Mouse (Mus musculus) neural tube, embryonic 13.5 days (tissue): ENCODE data around the gene Dusp15. TPM values are rescaled to one million over a fixed set of nuclear protein-coding genes. Genes with fewer than 3 reads are reported as not detected.

Source experiments
- ATAC-seq: fragments of 200-750 bp; cut with Nextera tagmentation; 2 replicates; pipeline ENCODE4 v1.8.0; 2017; ENCODE audit warnings: low read depth, mild to moderate bottlenecking, moderate TSS enrichment, moderate library complexity
- H3K27ac ChIP-seq: fragments of 300-500 bp; sonication (generic); replicated peaks from 2 replicates; pipeline ENCODE4 v1.5.1; 2015; ENCODE audit warnings: moderate library complexity, mild to moderate bottlenecking, inconsistent platforms
- H3K27me3 ChIP-seq: fragments of 300-500 bp; sonication (generic); 2 replicates; pipeline ENCODE4 v1.6.1; 2015; ENCODE audit warnings: mild to moderate bottlenecking, inconsistent platforms
- H3K36me3 ChIP-seq: fragments of 300-500 bp; sonication (generic); 2 replicates; pipeline ENCODE4 v1.6.1; 2015; ENCODE audit warnings: mild to moderate bottlenecking, inconsistent platforms
- H3K4me1 ChIP-seq: fragments of 300-500 bp; sonication (generic); replicated peaks from 2 replicates; pipeline ENCODE4 v1.6.1; 2015; ENCODE audit warnings: inconsistent platforms
- H3K4me2 ChIP-seq: fragments of 300-500 bp; sonication (generic); 2 replicates; pipeline ENCODE4 v1.6.1; 2015; ENCODE audit warnings: inconsistent platforms, mild to moderate bottlenecking, moderate library complexity
- H3K4me3 ChIP-seq: fragments of 300-500 bp; sonication (generic); 2 replicates; pipeline ENCODE4 v1.5.1; 2015; ENCODE audit warnings: mild to moderate bottlenecking, inconsistent platforms
- H3K9ac ChIP-seq: fragments of 300-500 bp; sonication (generic); 2 replicates; pipeline ENCODE4 v1.6.1; 2015; ENCODE audit warnings: moderate library complexity, mild to moderate bottlenecking, inconsistent platforms
- H3K9me3 ChIP-seq: fragments of 300-500 bp; sonication (generic); 2 replicates; pipeline ENCODE4 v1.6.1; 2016; ENCODE audit warnings: inconsistent platforms
- WGBS: fragments of 180-500 bp; shearing (Covaris S2); methylation state at CpG from one replicate; pipeline ENCODE4 v1.1.7; 2015; 5-methylcytosine and 5-hydroxymethylcytosine counted together
- polyA plus RNA-seq: library from polyadenylated mRNA; unstranded; fragments of >200 nt; fragmentation: Nextera tagmentation; extraction: Ambion mirVana; gene quantifications from 2 replicates; pipeline ENCODE4 v1.2.1, GENCODE M21; 2015

Dusp15 gene
- 7.8 and 9.9 TPM in 2 replicates for polyA plus RNA-seq

DNA sequence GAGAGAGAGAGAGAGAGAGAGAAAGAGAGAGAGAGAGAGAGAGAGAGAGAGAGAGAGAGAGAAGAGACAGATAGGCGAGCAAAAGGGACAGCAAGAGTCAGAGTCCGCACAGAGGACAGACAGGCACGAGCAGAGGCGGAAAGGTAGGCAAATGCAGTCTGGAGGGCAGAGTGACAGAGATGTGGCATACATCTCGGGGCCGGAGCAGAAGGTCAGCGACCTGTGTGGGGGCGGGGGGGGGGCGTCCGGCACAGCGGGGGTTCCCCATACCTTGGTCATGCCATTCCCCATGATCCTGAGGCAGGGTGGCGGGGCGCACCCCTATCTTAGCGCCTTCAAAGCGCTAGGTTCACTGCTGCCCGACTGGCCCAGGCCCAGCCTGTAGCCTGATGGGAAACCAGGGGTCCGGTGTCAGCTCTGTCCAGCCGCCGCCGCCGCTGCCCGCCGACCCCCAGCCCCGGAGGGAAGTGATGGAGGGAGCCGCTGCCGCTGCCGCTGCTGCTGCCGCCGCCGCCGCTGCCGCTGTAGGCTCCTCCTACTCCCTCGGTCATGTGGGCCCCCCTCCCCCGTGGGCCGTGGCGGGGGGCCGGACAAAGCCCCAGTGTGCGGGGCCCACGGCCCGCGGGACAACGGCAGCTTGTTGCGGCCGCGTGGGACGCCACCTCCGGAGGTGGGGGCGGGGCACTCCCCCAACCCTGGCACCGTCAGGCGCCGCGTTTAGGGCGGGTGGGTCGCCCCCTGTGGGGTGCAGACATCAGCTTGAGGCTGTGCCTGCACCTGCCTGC lies at the start of gene Dusp15:
TSS of gene Dusp15 (minus strand) at position 634 of the 785 bp plus-strand sequence.
- 2% methylated on average over 48 of the region's 54 CpGs for WGBS

DNA sequence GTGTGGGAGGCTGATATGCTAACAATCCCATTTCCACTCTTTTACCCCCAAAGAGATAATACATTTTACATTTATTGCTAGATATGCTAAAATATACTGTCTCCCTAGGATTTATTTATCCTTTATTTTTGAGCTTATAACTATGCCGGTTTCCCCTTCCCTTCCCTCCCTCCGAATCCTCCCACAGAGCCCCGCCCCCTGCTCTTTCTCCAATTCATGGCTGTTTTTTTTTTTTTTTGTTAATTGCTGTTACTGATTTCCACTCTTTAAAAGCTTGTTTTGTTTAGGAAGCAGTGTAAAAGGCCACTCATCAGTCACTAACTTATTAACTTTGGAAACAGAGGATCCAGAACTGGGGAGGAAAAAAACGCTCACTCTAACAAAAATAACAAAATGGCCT lies 45.5 kb upstream of the Dusp15 start:
- H3K9me3 ChIP-seq, result no peaks in the 10 kb centered on the region
- no peaks in the 10 kb centered on the region for H3K4me1 ChIP-seq
- no peak overlapping the region for H3K27ac ChIP-seq
- no peak for ATAC-seq
- 62% methylated on average over 4 of the region's 4 CpGs for WGBS
- H3K9ac ChIP-seq, result no peak overlapping the region
- no peak overlapping the region for H3K4me3 ChIP-seq
- no peak overlapping the region for H3K4me2 ChIP-seq
- no peaks in the 10 kb centered on the region for H3K36me3 ChIP-seq
- H3K27me3 ChIP-seq, result no peaks in the 10 kb centered on the region

More for the DNA sequence above, at the start of gene Dusp15:
- Histone ChIP-seq H3K9ac (peak within 1 kb of the TSS; percentile 83), H3K4me1 (peaks cover 20% of the 10 kb centered on the region), H3K4me2 (peak within 1 kb of the TSS; percentile 75), H3K36me3 (no peaks in the 10 kb centered on the region), H3K9me3 (no peaks in the 10 kb centered on the region), H3K27ac (peak within 1 kb of the TSS; percentile 82), H3K4me3 (peak within 1 kb of the TSS; percentile 66), H3K27me3 (peaks cover 54% of the 10 kb centered on the region)
- ATAC-seq, result peak; percentile 86

DNA sequence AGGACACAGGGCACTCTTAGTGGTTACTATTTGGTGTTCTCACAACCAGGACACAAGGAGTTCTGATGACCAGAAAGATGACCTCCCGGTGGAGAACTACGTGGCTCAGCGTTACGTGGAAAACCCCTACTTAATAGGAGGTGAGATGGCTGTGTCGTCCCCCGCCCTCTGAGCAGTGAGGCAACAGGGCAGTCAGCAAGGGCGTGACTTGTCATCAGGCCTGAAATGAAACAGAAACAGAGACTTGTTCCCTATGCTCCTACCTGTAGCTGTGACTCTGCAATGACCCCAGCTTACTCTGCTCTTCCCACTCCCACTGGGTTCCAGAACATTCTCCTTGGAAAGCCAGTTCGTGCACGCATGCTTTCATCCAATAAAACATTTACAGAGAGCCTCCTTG lies 40.0 kb upstream of the Dusp15 start:
- Histone ChIP-seq H3K4me1 (no peaks in the 10 kb centered on the region), H3K9ac (no peak overlapping the region), H3K27ac (no peak overlapping the region), H3K36me3 (no peaks in the 10 kb centered on the region), H3K9me3 (no peaks in the 10 kb centered on the region), H3K27me3 (no peaks in the 10 kb centered on the region), H3K4me2 (no peak overlapping the region), H3K4me3 (no peak overlapping the region)
- 87% methylated on average over 9 of the region's 9 CpGs for WGBS
- ATAC-seq, result no peak

DNA sequence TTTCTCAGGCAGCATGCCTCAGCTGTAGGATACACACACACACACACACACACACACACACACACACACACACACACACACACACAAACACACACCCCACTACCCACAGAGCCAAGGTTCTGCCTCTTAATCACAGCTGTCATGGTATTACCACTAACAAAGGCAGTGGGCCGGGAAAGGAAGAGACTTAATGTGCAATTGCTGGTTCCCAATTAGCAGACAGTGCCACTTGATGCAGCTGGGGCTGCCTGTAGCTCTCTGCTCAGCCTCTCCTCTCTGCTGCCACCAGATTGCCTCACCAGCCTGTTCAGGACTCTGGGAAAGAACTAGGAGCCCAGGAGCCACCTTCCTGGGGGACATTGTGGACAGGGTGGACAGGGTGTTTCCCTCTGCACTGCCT lies 34.1 kb upstream of the Dusp15 start:
- WGBS, result 19% methylated on average over 1 of the region's 1 CpGs
- ATAC-seq, result peak; percentile 71; the same call in 1 of the 2 replicates
- no peaks in the 10 kb centered on the region for H3K27me3 ChIP-seq
- H3K27ac ChIP-seq, result no peak overlapping the region
- 0 out of 2 replicates have a peak, but pooled peaks cover 5% of the 10 kb centered on the region for H3K4me1 ChIP-seq
- H3K9me3 ChIP-seq, result no peaks in the 10 kb centered on the region
- no peak overlapping the region for H3K4me2 ChIP-seq
- no peak overlapping the region for H3K4me3 ChIP-seq
- no peaks in the 10 kb centered on the region for H3K36me3 ChIP-seq
- H3K9ac ChIP-seq, result no peak overlapping the region

DNA sequence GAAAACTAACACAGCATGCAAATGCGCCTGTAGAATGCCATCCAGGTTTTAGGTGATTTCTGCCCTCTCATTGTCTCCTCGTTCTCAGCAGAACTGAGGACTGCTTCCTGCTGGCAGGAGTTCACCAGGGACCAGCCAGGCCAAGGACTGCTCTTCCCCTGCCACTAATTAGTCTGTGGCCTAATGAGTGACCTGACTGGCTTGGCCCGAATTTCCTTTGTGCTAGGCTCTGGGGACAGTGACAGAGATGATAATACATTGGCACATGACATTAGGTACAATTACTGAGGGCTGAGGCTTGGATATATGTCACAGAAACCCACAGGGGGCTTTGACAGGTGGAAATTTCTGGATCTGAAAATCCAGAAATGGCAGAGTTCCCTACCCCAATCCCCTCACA lies 25.5 kb upstream of the Dusp15 start:
- Histone ChIP-seq H3K4me2 (no peak overlapping the region), H3K36me3 (no peaks in the 10 kb centered on the region), H3K9me3 (no peaks in the 10 kb centered on the region), H3K27ac (no peak overlapping the region), H3K4me1 (no peaks in the 10 kb centered on the region), H3K27me3 (no peaks in the 10 kb centered on the region), H3K4me3 (no peak overlapping the region), H3K9ac (no peak overlapping the region)
- no peak for ATAC-seq
- WGBS, result 44% methylated on average over 3 of the region's 3 CpGs

DNA sequence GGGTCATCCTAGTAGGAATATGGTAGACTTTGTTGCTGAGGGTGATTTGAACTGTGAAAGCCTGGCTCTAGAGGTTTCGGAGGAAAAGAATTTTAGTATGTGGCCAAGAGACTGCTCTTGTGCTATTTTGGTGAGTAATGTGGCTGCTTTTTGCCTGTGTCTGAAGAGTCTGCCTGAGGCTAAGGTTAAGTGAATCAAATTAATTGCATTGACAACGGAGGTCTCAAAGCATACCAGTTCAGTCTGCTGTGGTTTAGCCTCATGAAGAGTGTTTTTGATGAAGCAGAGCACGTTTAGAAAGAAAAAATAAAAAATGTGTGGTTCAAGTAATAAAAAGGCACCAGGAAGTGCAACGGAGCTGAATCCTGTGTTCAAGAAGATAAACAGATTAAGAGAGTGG lies 14.1 kb upstream of the Dusp15 start:
- Histone ChIP-seq H3K4me3 (no peak overlapping the region), H3K4me1 (no peaks in the 10 kb centered on the region; the same call in 1 of the 2 replicates), H3K9me3 (no peaks in the 10 kb centered on the region), H3K9ac (no peak overlapping the region), H3K27ac (no peak overlapping the region), H3K27me3 (no peaks in the 10 kb centered on the region; the same call in 1 of the 2 replicates), H3K4me2 (no peak overlapping the region), H3K36me3 (no peaks in the 10 kb centered on the region)
- WGBS, result 70% methylated on average over 4 of the region's 4 CpGs
- ATAC-seq, result no peak

DNA sequence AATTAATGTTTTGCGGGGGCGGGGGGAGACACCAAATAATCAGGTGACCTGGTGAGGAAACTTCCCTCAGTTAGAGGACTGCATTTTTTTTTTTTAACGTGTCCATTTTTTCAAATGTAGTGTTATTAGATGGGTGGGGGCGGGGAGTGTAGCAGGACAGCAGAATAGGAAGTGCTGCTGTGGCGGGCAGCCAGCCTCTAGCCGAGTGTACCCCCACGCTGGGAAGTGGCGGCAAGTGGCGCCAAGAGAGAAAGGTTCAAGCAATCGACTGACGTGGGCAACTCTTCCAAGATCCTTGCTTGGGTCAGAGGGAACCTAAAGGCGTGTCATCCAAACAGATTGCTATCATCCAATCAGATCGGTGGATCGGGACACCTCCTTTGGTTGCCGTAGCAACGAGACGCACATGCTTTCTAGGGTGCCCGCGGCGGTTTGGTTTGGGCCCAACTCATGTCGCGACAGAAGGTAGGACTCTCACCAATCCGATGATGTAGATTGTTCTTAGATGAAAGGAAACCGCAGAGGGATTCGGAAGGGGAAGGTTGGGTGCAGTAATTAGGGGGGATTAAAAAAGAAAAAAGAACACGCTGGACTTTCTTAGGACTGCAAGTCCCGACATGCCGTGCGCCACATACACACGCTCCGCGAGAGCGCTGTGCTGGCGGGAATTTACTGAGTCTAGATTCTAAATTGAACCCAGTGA lies 10.7 kb upstream of the Dusp15 start, which contains the start of gene Ttll9:
TSS of gene Ttll9 (plus strand) at position 395 of the 703 bp plus-strand sequence.
- no peaks in the 10 kb centered on the region; the same call in 1 of the 2 replicates for H3K4me1 ChIP-seq
- peak; percentile 95 for ATAC-seq
- no peaks in the 10 kb centered on the region for H3K36me3 ChIP-seq
- peak within 1 kb of the TSS; percentile 62 for H3K4me2 ChIP-seq
- H3K4me3 ChIP-seq, result peak within 1 kb of the TSS; percentile 47
- H3K9ac ChIP-seq, result peak within 1 kb of the TSS; percentile 66
- WGBS, result 2% methylated on average over 34 of the region's 34 CpGs
- H3K27ac ChIP-seq, result no peak within 1 kb of the TSS
- peaks cover 5% of the 10 kb centered on the region; the same call in 1 of the 2 replicates for H3K27me3 ChIP-seq
- H3K9me3 ChIP-seq, result no peaks in the 10 kb centered on the region

DNA sequence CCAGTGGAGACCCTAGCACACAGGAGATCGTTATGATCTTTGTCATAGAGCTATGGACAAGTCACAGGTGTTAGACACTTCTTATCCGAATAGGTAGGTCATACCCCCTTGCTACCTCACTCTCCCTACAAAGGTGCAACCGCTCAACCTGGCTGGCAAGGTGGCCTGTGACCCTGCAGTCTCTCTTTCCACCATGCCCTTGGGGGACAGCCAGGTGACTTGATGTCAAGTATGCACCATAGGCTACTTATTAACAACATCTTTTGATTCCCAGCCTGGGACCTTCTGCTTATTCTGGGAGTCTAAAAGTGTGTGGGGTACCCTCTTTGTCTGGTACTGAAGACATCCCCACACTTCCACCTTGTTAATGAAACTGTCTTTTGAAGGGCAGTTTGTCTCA lies 6.6 kb upstream of the Dusp15 start:
- H3K36me3 ChIP-seq, result no peaks in the 10 kb centered on the region
- no peaks in the 10 kb centered on the region; the same call in 1 of the 2 replicates for H3K4me1 ChIP-seq
- no peak overlapping the region for H3K4me2 ChIP-seq
- no peak overlapping the region for H3K4me3 ChIP-seq
- ATAC-seq, result no peak
- no peak overlapping the region for H3K27ac ChIP-seq
- H3K9me3 ChIP-seq, result no peaks in the 10 kb centered on the region
- H3K27me3 ChIP-seq, result peaks cover 7% of the 10 kb centered on the region; the same call in 1 of the 2 replicates
- WGBS, result 86% methylated on average over 3 of the region's 3 CpGs
- no peak overlapping the region for H3K9ac ChIP-seq

DNA sequence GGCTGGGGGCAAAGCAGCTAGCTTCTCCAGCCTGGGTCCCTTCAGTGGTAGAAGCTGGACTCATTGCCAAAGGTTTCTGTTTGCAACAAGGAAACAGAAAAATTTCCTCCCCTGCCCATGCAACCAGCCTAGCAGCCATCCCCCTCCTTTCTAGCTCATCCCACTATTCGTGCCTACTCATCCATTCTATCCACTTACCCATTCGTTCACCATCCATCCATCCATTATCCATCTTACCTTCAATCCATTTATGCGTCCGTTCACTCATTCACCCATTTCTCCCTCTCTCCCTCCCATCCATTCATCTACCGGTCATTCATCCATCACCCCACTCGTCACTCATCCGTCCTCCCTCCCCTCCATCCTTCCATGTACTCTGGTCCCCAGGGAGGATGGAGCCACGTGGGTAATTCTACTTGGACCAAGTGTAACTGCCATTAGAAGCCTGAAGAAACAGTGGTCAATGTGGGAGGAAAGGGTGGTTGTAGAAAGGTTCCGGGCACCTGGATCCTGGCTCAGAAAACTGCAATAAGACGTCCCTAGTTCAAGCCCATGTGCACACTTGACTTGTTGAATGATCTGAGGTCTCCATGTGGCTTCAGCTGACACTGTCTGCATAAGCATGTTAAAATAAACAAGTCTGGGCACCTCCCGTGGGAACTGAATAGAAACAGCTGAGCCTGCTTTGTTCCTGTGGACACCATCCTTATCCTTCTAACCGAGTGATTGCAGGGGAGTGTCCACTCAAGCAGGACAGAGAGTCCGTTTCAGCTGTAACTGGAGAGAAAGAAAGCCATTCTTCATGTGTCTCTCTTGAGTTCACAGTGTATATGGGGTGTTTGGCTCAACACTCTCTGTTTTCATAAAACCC lies 587 bp upstream of the Dusp15 start:
- Histone ChIP-seq H3K36me3 (no peaks in the 10 kb centered on the region), H3K27ac (peak overlapping the region; percentile 82), H3K4me1 (peaks cover 20% of the 10 kb centered on the region), H3K9ac (peak overlapping the region; percentile 83), H3K4me3 (peak overlapping the region; percentile 66), H3K27me3 (peaks cover 46% of the 10 kb centered on the region), H3K9me3 (no peaks in the 10 kb centered on the region), H3K4me2 (peak overlapping the region; percentile 75)
- ATAC-seq, result peak; percentile 64
- WGBS, result 10% methylated on average over 13 of the region's 13 CpGs

DNA sequence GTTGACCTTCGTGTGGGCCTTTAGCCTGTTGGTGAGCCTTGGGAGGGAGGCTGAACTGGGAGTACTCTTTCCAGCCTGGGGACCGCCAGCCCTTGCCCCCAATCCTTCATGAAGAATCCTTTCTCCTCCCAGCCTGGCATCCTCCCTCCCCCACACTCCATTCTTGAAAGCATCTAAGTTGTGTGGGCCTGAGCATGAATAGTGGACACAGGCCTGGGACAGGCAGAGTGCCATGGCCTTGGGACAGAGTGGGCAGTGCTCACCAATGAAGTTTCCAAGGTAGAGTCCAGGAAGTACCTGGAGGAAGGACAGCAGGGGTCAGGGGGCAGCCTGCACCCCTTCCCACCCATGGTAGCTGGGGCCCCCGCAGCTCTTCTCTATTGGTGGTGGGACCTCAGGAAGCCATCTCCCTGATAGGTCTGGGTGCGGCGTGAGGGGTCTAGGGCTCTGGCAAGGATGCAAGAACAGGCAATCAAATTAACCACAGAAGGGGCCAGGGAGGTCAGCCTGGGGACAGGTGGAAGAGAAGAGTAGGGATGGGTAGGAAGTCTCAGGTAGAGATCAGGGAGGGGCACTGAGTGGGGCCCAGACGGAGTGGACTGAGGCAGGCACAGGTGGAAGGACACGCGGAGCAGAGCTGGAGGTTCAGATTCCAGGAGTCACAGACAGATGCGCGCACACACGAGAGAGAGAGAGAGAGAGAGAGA lies 987 bp downstream of the Dusp15 start:
- Histone ChIP-seq H3K9ac (peak overlapping the region; percentile 83), H3K36me3 (no peaks in the 10 kb centered on the region), H3K27ac (no peak overlapping the region), H3K4me2 (peak overlapping the region; percentile 75), H3K27me3 (peaks cover 62% of the 10 kb centered on the region), H3K9me3 (no peaks in the 10 kb centered on the region), H3K4me1 (peaks cover 20% of the 10 kb centered on the region), H3K4me3 (peak overlapping the region; percentile 66)
- 38% methylated on average over 11 of the region's 11 CpGs for WGBS
- peak; percentile 41; the same call in 1 of the 2 replicates for ATAC-seq

DNA sequence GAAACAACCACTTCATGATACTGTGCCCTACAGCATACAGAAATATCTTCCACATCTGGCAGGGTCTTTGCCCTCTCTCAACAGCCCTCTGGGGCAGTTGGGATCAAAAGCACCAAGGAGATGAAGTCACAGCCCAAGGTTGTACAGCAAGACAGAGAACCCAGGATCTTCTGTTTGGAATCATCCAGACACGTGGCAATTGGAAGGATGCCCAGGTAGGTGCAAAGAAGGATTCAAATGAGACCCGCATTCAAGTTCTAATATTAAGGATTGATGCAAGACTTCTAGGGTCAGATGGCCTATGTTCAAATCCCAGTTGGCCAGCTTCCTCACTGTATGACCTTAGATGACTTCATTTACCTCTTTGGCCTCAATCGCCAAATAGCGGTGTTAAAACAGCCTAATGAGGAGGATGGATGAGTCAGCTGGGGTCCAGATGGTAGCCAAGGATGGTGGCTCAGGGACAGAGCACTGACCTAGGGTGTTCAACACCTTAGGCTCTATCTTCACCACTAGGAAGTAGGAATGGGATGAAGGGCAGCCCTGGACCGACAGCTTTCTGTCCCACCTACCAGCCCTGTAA lies 3.0 kb downstream of the Dusp15 start:
- Histone ChIP-seq H3K4me2 (no peak overlapping the region), H3K4me3 (no peak overlapping the region)
- 86% methylated on average over 5 of the region's 5 CpGs for WGBS

More for the DNA sequence above, 3.0 kb downstream of the Dusp15 start:
- Histone ChIP-seq H3K9me3 (no peaks in the 10 kb centered on the region), H3K9ac (no peak overlapping the region), H3K27ac (no peak overlapping the region), H3K36me3 (no peaks in the 10 kb centered on the region), H3K4me1 (peaks cover 22% of the 10 kb centered on the region), H3K27me3 (peaks cover 80% of the 10 kb centered on the region)
- no peak for ATAC-seq
